Mouse (Mus musculus): Measurements from ENCODE around the gene Dpt. TPM values are rescaled to one million over a fixed set of nuclear protein-coding genes. Genes with fewer than 3 reads are reported as not detected.

Dpt gene
- polyA plus RNA-seq, 1 experiment from 2014 or later = 0.13 TPM

DNA sequence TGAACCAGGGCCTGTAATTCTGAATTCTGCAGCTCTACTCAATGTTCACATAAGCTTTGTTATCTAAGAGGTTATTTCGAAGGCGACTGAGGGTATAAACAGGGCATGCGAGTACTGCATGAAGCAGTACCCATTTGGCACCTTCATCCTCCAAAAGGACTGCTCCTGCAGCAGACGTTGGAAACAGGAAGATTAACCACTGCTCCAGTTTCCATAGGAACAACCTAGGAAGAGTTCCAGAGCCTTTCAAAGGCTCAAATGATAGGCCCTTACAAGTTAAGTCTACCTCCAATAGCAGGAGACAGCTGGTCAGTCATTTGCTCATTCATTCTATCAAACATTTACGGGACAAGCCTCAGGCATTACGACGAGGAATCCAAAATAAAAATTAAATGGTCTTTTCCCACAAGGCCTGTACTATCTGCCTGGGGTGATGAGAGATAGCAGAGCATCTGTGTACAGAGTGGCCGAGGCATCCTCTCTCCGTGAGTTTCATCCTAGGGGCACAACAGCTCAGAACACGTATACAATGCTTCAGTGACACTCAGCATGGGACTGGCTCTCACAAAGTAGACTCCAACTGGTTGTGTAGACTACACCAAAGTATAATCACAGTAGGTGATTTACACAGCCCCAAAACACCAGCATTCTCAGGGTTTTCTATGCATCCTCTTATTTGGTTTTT lies 8.4 kb downstream of the Dpt start:
- 85% methylated on average over 10 of the region's 10 CpGs for WGBS
- DNase-seq (ENCODE audit: low spot score) (no peak), ATAC-seq (ENCODE audit: insufficient read depth, low FRiP score, low TSS enrichment) (no peak)
- H3K36me3 ChIP-seq (ENCODE audit: control insufficient read depth, insufficient read depth, low read length) = no peaks in the 10 kb centered on the region
- no peaks in the 10 kb centered on the region for H3K9me3 ChIP-seq (ENCODE audit: control insufficient read depth, low read length)
- no peak overlapping the region for H3K4me3 ChIP-seq (ENCODE audit: low read depth, low read length)
- H3K4me1 ChIP-seq (ENCODE audit: control insufficient read depth, insufficient read depth, low read length) = no peaks in the 10 kb centered on the region
- H3K9ac ChIP-seq (ENCODE audit: low read length) = no peak overlapping the region
- H3K27ac ChIP-seq (ENCODE audit: low read depth, low read length) = no peak overlapping the region
- no peaks in the 10 kb centered on the region for H3K27me3 ChIP-seq (ENCODE audit: control insufficient read depth, insufficient read depth, low read length)
- no peak overlapping the region for H3K4me2 ChIP-seq (ENCODE audit: low read depth)

DNA sequence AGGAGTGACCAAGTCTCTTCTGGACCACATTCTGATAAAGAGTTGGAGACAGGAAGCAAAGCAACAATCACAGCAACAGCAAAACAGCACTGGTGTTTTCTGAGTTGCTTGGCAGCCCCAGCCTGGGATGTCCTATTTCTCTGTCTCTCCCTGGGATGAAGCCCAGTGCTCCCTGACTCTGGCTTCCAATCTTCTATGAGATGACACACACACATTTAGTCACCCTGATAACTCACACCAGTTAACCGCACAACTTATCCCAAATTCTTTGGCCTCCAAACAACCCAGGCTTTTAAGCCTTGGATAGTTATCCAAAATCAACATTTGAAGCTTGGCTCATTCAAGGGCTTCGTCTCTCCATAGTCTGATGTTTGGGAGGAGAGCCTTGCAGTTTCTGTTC lies 12.9 kb downstream of the Dpt start:
- Histone ChIP-seq H3K4me3 (ENCODE audit: low read depth, low read length) (no peak overlapping the region), H3K4me2 (ENCODE audit: low read depth) (no peak overlapping the region), H3K4me1 (ENCODE audit: control insufficient read depth, insufficient read depth, low read length) (no peaks in the 10 kb centered on the region), H3K36me3 (ENCODE audit: control insufficient read depth, insufficient read depth, low read length) (no peaks in the 10 kb centered on the region), H3K27ac (ENCODE audit: low read depth, low read length) (no peak overlapping the region), H3K27me3 (ENCODE audit: control insufficient read depth, insufficient read depth, low read length) (no peaks in the 10 kb centered on the region), H3K9ac (ENCODE audit: low read length) (no peak overlapping the region), H3K9me3 (ENCODE audit: control insufficient read depth, low read length) (no peaks in the 10 kb centered on the region)
- WGBS = 96% methylated on average over 2 of the region's 2 CpGs
- DNase-seq (ENCODE audit: low spot score) (no peak), ATAC-seq (ENCODE audit: insufficient read depth, low FRiP score, low TSS enrichment) (no peak)

- no peak for DNase-seq (ENCODE audit: low spot score)
- no peak overlapping the region for H3K4me2 ChIP-seq (ENCODE audit: low read depth)
- H3K27me3 ChIP-seq (ENCODE audit: control insufficient read depth, insufficient read depth, low read length) = no peaks in the 10 kb centered on the region
- H3K36me3 ChIP-seq (ENCODE audit: control insufficient read depth, insufficient read depth, low read length) = no peaks in the 10 kb centered on the region
- WGBS = 91% methylated on average over 3 of the region's 3 CpGs
- no peak overlapping the region for H3K9ac ChIP-seq (ENCODE audit: low read length)
- no peaks in the 10 kb centered on the region for H3K9me3 ChIP-seq (ENCODE audit: control insufficient read depth, low read length)
- ATAC-seq (ENCODE audit: insufficient read depth, low FRiP score, low TSS enrichment) = no peak
- H3K4me1 ChIP-seq (ENCODE audit: control insufficient read depth, insufficient read depth, low read length) = no peaks in the 10 kb centered on the region
- no peak overlapping the region for H3K27ac ChIP-seq (ENCODE audit: low read depth, low read length)
- H3K4me3 ChIP-seq (ENCODE audit: low read depth, low read length) = no peak overlapping the region
Observed at GRCm38 (mm10) chr1:164811296-164811695, 14.9 kb downstream of the Dpt start.

DNA sequence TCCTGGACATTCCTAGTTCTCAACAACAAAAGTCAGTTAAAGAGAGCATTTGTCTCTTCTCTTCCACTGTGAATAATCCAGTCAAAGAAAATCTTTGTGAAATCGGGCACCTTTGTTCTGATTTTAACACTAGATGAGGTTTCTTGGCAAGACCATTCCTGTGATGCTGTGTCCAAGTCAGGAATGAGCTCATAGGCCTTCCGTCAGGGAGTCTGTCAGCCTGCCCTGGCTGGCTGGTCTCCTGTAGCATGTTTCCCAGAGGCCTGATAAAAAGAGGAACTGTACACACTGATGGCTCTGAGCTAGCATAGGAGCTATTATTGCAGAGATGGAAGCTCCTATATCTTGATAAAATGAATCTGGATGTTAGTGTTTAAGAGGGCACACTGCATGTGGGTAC lies 17.8 kb downstream of the Dpt start:
- 82% methylated on average over 2 of the region's 2 CpGs for WGBS
- Histone ChIP-seq H3K4me3 (ENCODE audit: low read depth, low read length) (no peak overlapping the region), H3K4me1 (ENCODE audit: control insufficient read depth, insufficient read depth, low read length) (no peaks in the 10 kb centered on the region), H3K36me3 (ENCODE audit: control insufficient read depth, insufficient read depth, low read length) (no peaks in the 10 kb centered on the region), H3K27ac (ENCODE audit: low read depth, low read length) (no peak overlapping the region), H3K27me3 (ENCODE audit: control insufficient read depth, insufficient read depth, low read length) (no peaks in the 10 kb centered on the region), H3K9me3 (ENCODE audit: control insufficient read depth, low read length) (no peaks in the 10 kb centered on the region), H3K9ac (ENCODE audit: low read length) (no peak overlapping the region), H3K4me2 (ENCODE audit: low read depth) (no peak overlapping the region)
- ATAC-seq (ENCODE audit: insufficient read depth, low FRiP score, low TSS enrichment) (no peak), DNase-seq (ENCODE audit: low spot score) (no peak)

GRCm38 (mm10) chr1:164815330-164815729 lies 18.9 kb downstream of the Dpt start:
- Histone ChIP-seq H3K27me3 (ENCODE audit: control insufficient read depth, insufficient read depth, low read length) (no peaks in the 10 kb centered on the region), H3K4me2 (ENCODE audit: low read depth) (no peak overlapping the region), H3K27ac (ENCODE audit: low read depth, low read length) (no peak overlapping the region), H3K36me3 (ENCODE audit: control insufficient read depth, insufficient read depth, low read length) (no peaks in the 10 kb centered on the region), H3K9ac (ENCODE audit: low read length) (no peak overlapping the region), H3K4me3 (ENCODE audit: low read depth, low read length) (no peak overlapping the region), H3K4me1 (ENCODE audit: control insufficient read depth, insufficient read depth, low read length) (no peaks in the 10 kb centered on the region), H3K9me3 (ENCODE audit: control insufficient read depth, low read length) (no peaks in the 10 kb centered on the region)
- DNase-seq (ENCODE audit: low spot score) (no peak), ATAC-seq (ENCODE audit: insufficient read depth, low FRiP score, low TSS enrichment) (no peak)
- WGBS = 82% methylated on average over 5 of the region's 5 CpGs

GRCm38 (mm10) chr1:164817331-164817730 lies 20.9 kb downstream of the Dpt start:
- ATAC-seq (ENCODE audit: insufficient read depth, low FRiP score, low TSS enrichment) = no peak
- WGBS = 92% methylated on average over 3 of the region's 3 CpGs
- no peaks in the 10 kb centered on the region for H3K9me3 ChIP-seq (ENCODE audit: control insufficient read depth, low read length)
- no peak overlapping the region for H3K4me2 ChIP-seq (ENCODE audit: low read depth)
- no peaks in the 10 kb centered on the region for H3K36me3 ChIP-seq (ENCODE audit: control insufficient read depth, insufficient read depth, low read length)
- H3K4me3 ChIP-seq (ENCODE audit: low read depth, low read length) = no peak overlapping the region
- DNase-seq (ENCODE audit: low spot score) = no peak
- no peaks in the 10 kb centered on the region for H3K27me3 ChIP-seq (ENCODE audit: control insufficient read depth, insufficient read depth, low read length)
- H3K9ac ChIP-seq (ENCODE audit: low read length) = no peak overlapping the region
- no peaks in the 10 kb centered on the region for H3K4me1 ChIP-seq (ENCODE audit: control insufficient read depth, insufficient read depth, low read length)
- no peak overlapping the region for H3K27ac ChIP-seq (ENCODE audit: low read depth, low read length)

- Histone ChIP-seq H3K4me2 (ENCODE audit: low read depth) (no peak overlapping the region), H3K27ac (ENCODE audit: low read depth, low read length) (no peak overlapping the region), H3K9ac (ENCODE audit: low read length) (no peak overlapping the region), H3K4me1 (ENCODE audit: control insufficient read depth, insufficient read depth, low read length) (no peaks in the 10 kb centered on the region), H3K27me3 (ENCODE audit: control insufficient read depth, insufficient read depth, low read length) (no peaks in the 10 kb centered on the region), H3K9me3 (ENCODE audit: control insufficient read depth, low read length) (no peaks in the 10 kb centered on the region), H3K4me3 (ENCODE audit: low read depth, low read length) (no peak overlapping the region), H3K36me3 (ENCODE audit: control insufficient read depth, insufficient read depth, low read length) (no peaks in the 10 kb centered on the region)
- 85% methylated on average over 1 of the region's 1 CpGs for WGBS
- ATAC-seq (ENCODE audit: insufficient read depth, low FRiP score, low TSS enrichment) = no peak
- no peak for DNase-seq (ENCODE audit: low spot score)
Observed at GRCm38 (mm10) chr1:164821307-164821706, 24.9 kb downstream of the Dpt start.

DNA sequence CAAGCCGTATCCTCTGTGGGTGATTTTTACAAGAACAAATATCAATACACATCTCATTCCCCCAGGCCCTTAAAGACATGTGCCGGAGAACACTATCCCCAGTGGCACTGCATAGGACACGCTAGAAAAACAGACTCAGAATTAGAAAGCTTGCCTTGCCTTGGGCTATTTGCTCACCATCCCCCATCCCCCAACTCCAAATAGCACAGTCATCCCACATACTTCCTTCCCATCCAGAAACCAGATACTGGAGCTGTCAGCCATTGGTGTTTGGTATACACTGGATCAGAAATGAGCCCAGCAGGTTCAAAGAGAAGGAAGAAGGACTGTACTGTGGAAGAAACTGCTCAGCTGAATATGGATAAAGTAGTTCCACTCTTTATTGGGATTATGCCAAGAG lies 25.4 kb downstream of the Dpt start:
- no peak overlapping the region for H3K27ac ChIP-seq (ENCODE audit: low read depth, low read length)
- H3K4me3 ChIP-seq (ENCODE audit: low read depth, low read length) = no peak overlapping the region
- no peak overlapping the region for H3K4me2 ChIP-seq (ENCODE audit: low read depth)
- H3K9me3 ChIP-seq (ENCODE audit: control insufficient read depth, low read length) = no peaks in the 10 kb centered on the region
- ATAC-seq (ENCODE audit: insufficient read depth, low FRiP score, low TSS enrichment) (no peak), DNase-seq (ENCODE audit: low spot score) (no peak)
- H3K36me3 ChIP-seq (ENCODE audit: control insufficient read depth, insufficient read depth, low read length) = no peaks in the 10 kb centered on the region
- H3K27me3 ChIP-seq (ENCODE audit: control insufficient read depth, insufficient read depth, low read length) = no peaks in the 10 kb centered on the region
- 74% methylated on average over 3 of the region's 3 CpGs for WGBS
- no peak overlapping the region for H3K9ac ChIP-seq (ENCODE audit: low read length)
- no peaks in the 10 kb centered on the region for H3K4me1 ChIP-seq (ENCODE audit: control insufficient read depth, insufficient read depth, low read length)

GRCm38 (mm10) chr1:164822268-164822667 lies 25.8 kb downstream of the Dpt start:
- 82% methylated on average over 4 of the region's 4 CpGs for WGBS

More at GRCm38 (mm10) chr1:164822268-164822667, 25.8 kb downstream of the Dpt start:
- ATAC-seq (ENCODE audit: insufficient read depth, low FRiP score, low TSS enrichment) (no peak), DNase-seq (ENCODE audit: low spot score) (no peak)
- no peak overlapping the region for H3K9ac ChIP-seq (ENCODE audit: low read length)
- no peaks in the 10 kb centered on the region for H3K27me3 ChIP-seq (ENCODE audit: control insufficient read depth, insufficient read depth, low read length)
- no peak overlapping the region for H3K27ac ChIP-seq (ENCODE audit: low read depth, low read length)
- no peaks in the 10 kb centered on the region for H3K9me3 ChIP-seq (ENCODE audit: control insufficient read depth, low read length)
- H3K4me1 ChIP-seq (ENCODE audit: control insufficient read depth, insufficient read depth, low read length) = no peaks in the 10 kb centered on the region
- no peak overlapping the region for H3K4me3 ChIP-seq (ENCODE audit: low read depth, low read length)
- no peak overlapping the region for H3K4me2 ChIP-seq (ENCODE audit: low read depth)
- H3K36me3 ChIP-seq (ENCODE audit: control insufficient read depth, insufficient read depth, low read length) = no peaks in the 10 kb centered on the region
